Mouse (Mus musculus) limb, embryonic 12.5 days (tissue): ENCODE results near the gene Fcna. TPM values are rescaled to one million over a fixed set of nuclear protein-coding genes. Genes with fewer than 3 reads are reported as not detected.
A peak's percentile ranks its signal among the peaks of the same experiment; 100 is the strongest.

Experiments
- ATAC-seq: fragments of 200-750 bp; cut with Nextera tagmentation; 2 replicates; pipeline ENCODE4 v1.8.0; 2017; ENCODE audit warnings: low read depth, moderate TSS enrichment; ENCODE audit not compliant: insufficient number of reproducible peaks, insufficient read depth, low FRiP score, low TSS enrichment
- H3K27ac ChIP-seq: fragments of 300-500 bp; sonication (generic); 2 replicates; pipeline ENCODE4 v1.5.1; 2016; ENCODE audit warnings: mild to moderate bottlenecking, moderate library complexity
- H3K27me3 ChIP-seq: fragments of 300-500 bp; sonication (generic); 2 replicates; pipeline ENCODE4 v1.6.1; 2016; ENCODE audit warnings: mild to moderate bottlenecking, moderate library complexity
- H3K36me3 ChIP-seq: fragments of 300-500 bp; sonication (generic); 2 replicates; pipeline ENCODE4 v1.6.1; 2016; ENCODE audit warnings: mild to moderate bottlenecking, moderate library complexity
- H3K4me1 ChIP-seq: fragments of 300-500 bp; sonication (generic); replicated peaks from 2 replicates; pipeline ENCODE4 v1.6.1; 2016
- H3K4me2 ChIP-seq: fragments of 300-500 bp; sonication (generic); 2 replicates; pipeline ENCODE4 v1.6.1; 2016; ENCODE audit warnings: mild to moderate bottlenecking, moderate library complexity
- H3K4me3 ChIP-seq: fragments of 300-500 bp; sonication (generic); replicated peaks from 2 replicates; pipeline ENCODE4 v1.5.1; 2016; ENCODE audit warnings: mild to moderate bottlenecking
- H3K9ac ChIP-seq: fragments of 300-500 bp; sonication (generic); replicated peaks from 2 replicates; pipeline ENCODE4 v1.6.1; 2016; ENCODE audit warnings: mild to moderate bottlenecking, moderate library complexity
- H3K9me3 ChIP-seq: fragments of 300-500 bp; sonication (generic); 2 replicates; pipeline ENCODE4 v1.6.1; 2016; ENCODE audit warnings: mild to moderate bottlenecking, moderate library complexity
- WGBS: fragments of 180-500 bp; shearing (Covaris S2); methylation state at CpG from one replicate; pipeline ENCODE4 v1.1.7; 2016; 5-methylcytosine and 5-hydroxymethylcytosine counted together
- polyA plus RNA-seq: library from polyadenylated mRNA; unstranded; fragments of >200 nt; fragmentation: Nextera tagmentation; extraction: Ambion mirVana; gene quantifications from 2 replicates; pipeline ENCODE4 v1.2.1, GENCODE M21; 2016

Fcna gene
- polyA plus RNA-seq, 1 experiment from 2014 or later: 0.40 TPM

- Histone ChIP-seq H3K27ac (no peak overlapping the region), H3K36me3 (no peaks in the 10 kb centered on the region), H3K9me3 (no peaks in the 10 kb centered on the region), H3K4me3 (no peak overlapping the region), H3K4me2 (no peak overlapping the region), H3K27me3 (no peaks in the 10 kb centered on the region; the same call in 1 of the 2 replicates), H3K9ac (no peak overlapping the region), H3K4me1 (no peaks in the 10 kb centered on the region)
- WGBS: 21% methylated on average over 6 of the region's 6 CpGs
- no peak for ATAC-seq
Measured at GRCm38 (mm10) chr2:25639890-25640289, 12.1 kb upstream of the Fcna start.

GRCm38 (mm10) chr2:25634046-25634445, 6.2 kb upstream of the Fcna start:
- no peak overlapping the region for H3K9ac ChIP-seq
- ATAC-seq: no peak
- H3K4me2 ChIP-seq: no peak overlapping the region
- H3K4me1 ChIP-seq: no peaks in the 10 kb centered on the region
- H3K4me3 ChIP-seq: no peak overlapping the region
- no peaks in the 10 kb centered on the region for H3K9me3 ChIP-seq
- WGBS: 45% methylated on average over 1 of the region's 1 CpGs
- H3K27ac ChIP-seq: no peak overlapping the region
- H3K27me3 ChIP-seq: no peaks in the 10 kb centered on the region
- no peaks in the 10 kb centered on the region for H3K36me3 ChIP-seq

GRCm38 (mm10) chr2:25633616-25634015, 5.8 kb upstream of the Fcna start:
- Histone ChIP-seq H3K27me3 (no peaks in the 10 kb centered on the region), H3K27ac (no peak overlapping the region), H3K4me2 (no peak overlapping the region), H3K9ac (no peak overlapping the region), H3K9me3 (no peaks in the 10 kb centered on the region), H3K4me1 (no peaks in the 10 kb centered on the region), H3K36me3 (no peaks in the 10 kb centered on the region), H3K4me3 (no peak overlapping the region)
- WGBS: 76% methylated on average over 3 of the region's 3 CpGs
- ATAC-seq: no peak

GRCm38 (mm10) chr2:25628738-25629137, 908 bp upstream of the Fcna start:
- Histone ChIP-seq H3K36me3 (no peaks in the 10 kb centered on the region), H3K27me3 (no peaks in the 10 kb centered on the region), H3K4me1 (no peaks in the 10 kb centered on the region), H3K4me3 (no peak overlapping the region), H3K4me2 (no peak overlapping the region), H3K27ac (no peak overlapping the region), H3K9me3 (no peaks in the 10 kb centered on the region), H3K9ac (no peak overlapping the region)
- 42% methylated on average over 4 of the region's 4 CpGs for WGBS
- no peak for ATAC-seq

- Histone ChIP-seq H3K27me3 (0 out of 2 replicates have a peak, but pooled peaks cover 1% of the 10 kb centered on the region), H3K4me3 (no peak overlapping the region), H3K9me3 (no peaks in the 10 kb centered on the region), H3K4me1 (peaks cover 11% of the 10 kb centered on the region), H3K9ac (no peak overlapping the region), H3K36me3 (no peaks in the 10 kb centered on the region), H3K4me2 (no peak overlapping the region), H3K27ac (no peak overlapping the region)
- 58% methylated on average over 5 of the region's 5 CpGs for WGBS
- no peak for ATAC-seq
Measured at GRCm38 (mm10) chr2:25625986-25626385, 1.8 kb downstream of the Fcna start.

- Histone ChIP-seq H3K36me3 (no peaks in the 10 kb centered on the region), H3K4me2 (peak within 1 kb of the TSS; percentile 78), H3K27me3 (peaks cover 40% of the 10 kb centered on the region), H3K4me3 (peak within 1 kb of the TSS; percentile 53), H3K9ac (peak within 1 kb of the TSS; percentile 65), H3K9me3 (no peaks in the 10 kb centered on the region), H3K4me1 (peaks cover 12% of the 10 kb centered on the region), H3K27ac (peak within 1 kb of the TSS; percentile 66)
- peak; percentile 89 for ATAC-seq
- 5% methylated on average over 34 of the region's 34 CpGs for WGBS
Measured at GRCm38 (mm10) chr2:25621229-25622200, 6.3 kb downstream of the Fcna start, which contains the start of gene Tmem141. Tmem141 (minus strand) TSS chr2:25622005.

GRCm38 (mm10) chr2:25620852-25621228, 7.0 kb downstream of the Fcna start:
- peak overlapping the region; percentile 78 for H3K4me2 ChIP-seq
- no peak overlapping the region; the same call in 1 of the 2 replicates for H3K9ac ChIP-seq
- no peaks in the 10 kb centered on the region for H3K9me3 ChIP-seq
- H3K4me3 ChIP-seq: no peak overlapping the region; the same call in 1 of the 2 replicates
- no peak overlapping the region for H3K27ac ChIP-seq
- peaks cover 19% of the 10 kb centered on the region for H3K4me1 ChIP-seq
- 86% methylated on average over 4 of the region's 4 CpGs for WGBS
- no peaks in the 10 kb centered on the region for H3K36me3 ChIP-seq
- peaks cover 46% of the 10 kb centered on the region for H3K27me3 ChIP-seq
- ATAC-seq: no peak

- Histone ChIP-seq H3K27me3 (peaks cover 51% of the 10 kb centered on the region), H3K27ac (no peak overlapping the region), H3K4me1 (peaks cover 20% of the 10 kb centered on the region), H3K4me2 (no peak overlapping the region), H3K9me3 (no peaks in the 10 kb centered on the region), H3K36me3 (no peaks in the 10 kb centered on the region), H3K4me3 (no peak overlapping the region), H3K9ac (0 out of 2 replicates have a peak overlapping the region, but pooled peaks have one; percentile 8)
- 81% methylated on average over 6 of the region's 6 CpGs for WGBS
- no peak for ATAC-seq
Measured at GRCm38 (mm10) chr2:25620386-25620785, 7.4 kb downstream of the Fcna start.

- Histone ChIP-seq H3K9ac (no peak within 1 kb of the TSS), H3K36me3 (no peaks in the 10 kb centered on the region), H3K27ac (no peak within 1 kb of the TSS), H3K27me3 (peaks cover 79% of the 10 kb centered on the region), H3K4me1 (peaks cover 20% of the 10 kb centered on the region), H3K9me3 (no peaks in the 10 kb centered on the region), H3K4me2 (no peak within 1 kb of the TSS), H3K4me3 (peak within 1 kb of the TSS; percentile 16; the same call in 1 of the 2 replicates)
- ATAC-seq: no peak
- 81% methylated on average over 3 of the region's 3 CpGs for WGBS
Measured at GRCm38 (mm10) chr2:25617578-25617977, 10.3 kb downstream of the Fcna start, which contains the start of gene Ccdc183. Ccdc183 (minus strand) TSS chr2:25617678.

GRCm38 (mm10) chr2:25616398-25616797, 11.4 kb downstream of the Fcna start:
- Histone ChIP-seq H3K27ac (no peak overlapping the region), H3K4me3 (peak overlapping the region; percentile 16), H3K9ac (peak overlapping the region; percentile 32; the same call in 1 of the 2 replicates), H3K4me1 (peaks cover 13% of the 10 kb centered on the region), H3K9me3 (no peaks in the 10 kb centered on the region), H3K4me2 (peak overlapping the region; percentile 35), H3K36me3 (no peaks in the 10 kb centered on the region), H3K27me3 (peaks cover 88% of the 10 kb centered on the region)
- ATAC-seq: no peak
- WGBS: 19% methylated on average over 22 of the region's 22 CpGs

- H3K4me3 ChIP-seq: peak overlapping the region; percentile 97
- H3K27me3 ChIP-seq: peaks cover 20% of the 10 kb centered on the region
- H3K4me1 ChIP-seq: peaks cover 17% of the 10 kb centered on the region
- H3K36me3 ChIP-seq: peaks cover 8% of the 10 kb centered on the region
- ATAC-seq: peak; percentile 27; the same call in 1 of the 2 replicates
- H3K27ac ChIP-seq: peak overlapping the region; percentile 75
- no peaks in the 10 kb centered on the region for H3K9me3 ChIP-seq
- 66% methylated on average over 10 of the region's 10 CpGs for WGBS
- peak overlapping the region; percentile 94 for H3K9ac ChIP-seq
- H3K4me2 ChIP-seq: peak overlapping the region; percentile 61
Measured at GRCm38 (mm10) chr2:25608671-25609070, 19.2 kb downstream of the Fcna start.
